Mouse (Mus musculus) C2C12 (cell line): ENCODE data around the gene Etl4. TPM values are rescaled to one million over a fixed set of nuclear protein-coding genes. Genes with fewer than 3 reads are reported as not detected.

Experiments used
- H3K27me3 ChIP-seq: one replicate; pipeline ENCODE4 v1.6.1; 2011; ENCODE audit not compliant: control insufficient read depth, insufficient read depth, insufficient read length
- H3K36me3 ChIP-seq: one replicate; pipeline ENCODE4 v1.6.1; 2011; ENCODE audit not compliant: control insufficient read depth, insufficient read depth
- H3K4me3 ChIP-seq: one replicate; pipeline ENCODE4 v1.5.1; 2011; ENCODE audit warnings: mild to moderate bottlenecking, control low read depth; ENCODE audit not compliant: poor library complexity, insufficient read depth, severe bottlenecking
- H3K79me2 ChIP-seq: one replicate; pipeline ENCODE4 v1.6.1; 2011; ENCODE audit not compliant: control insufficient read depth, insufficient read depth
- H3K79me3 ChIP-seq: one replicate; pipeline ENCODE4 v1.6.1; 2011; ENCODE audit warnings: low read depth, control low read depth
- H3ac ChIP-seq: one replicate; pipeline ENCODE3; 2011; ENCODE audit warnings: low read depth; ENCODE audit not compliant: control insufficient read depth, insufficient read length
- CEBPB ChIP-seq: IDR thresholded peaks from one replicate; pipeline ENCODE4 v1.6.1; 2011; ENCODE audit warnings: low read depth, mild to moderate bottlenecking, control low read depth, moderate library complexity
- CTCF ChIP-seq: IDR thresholded peaks from one replicate; pipeline ENCODE4 v1.5.1; 2011; ENCODE audit not compliant: control insufficient read depth, insufficient read depth, insufficient read length
- FOSL1 ChIP-seq: IDR thresholded peaks from one replicate; pipeline ENCODE4 v1.8.0; 2011; ENCODE audit warnings: mild to moderate bottlenecking, low read length; ENCODE audit not compliant: poor library complexity, insufficient read depth, severe bottlenecking
- MAX ChIP-seq: IDR thresholded peaks from one replicate; pipeline ENCODE4 v1.6.1; 2011; ENCODE audit warnings: mild to moderate bottlenecking, control low read depth
- MYOD1 ChIP-seq: IDR thresholded peaks from one replicate; pipeline ENCODE4 v1.6.1; 2011; ENCODE audit warnings: low read depth; ENCODE audit not compliant: control insufficient read depth, insufficient read length
- MYOG ChIP-seq: IDR thresholded peaks from one replicate; pipeline ENCODE4 v1.6.1; 2011; ENCODE audit not compliant: control insufficient read depth, insufficient read length; ENCODE audit errors: extremely low read depth
- USF1 ChIP-seq: IDR thresholded peaks from one replicate; pipeline ENCODE4 v1.6.1; 2011; ENCODE audit warnings: low read depth, mild to moderate bottlenecking, control low read depth, moderate library complexity
- polyA plus RNA-seq: library from polyadenylated mRNA; unstranded; fragments of >200 nt; fragmentation: generic; extraction: Trizol; gene quantifications from one replicate; pipeline ENCODE4 v1.2.1, GENCODE M21; 2012; ENCODE audit warnings: missing spikeins

The Etl4 gene
- polyA plus RNA-seq, 1 experiment, result 3.9 TPM

GRCm38 (mm10) chr2:20208683-20209194, 299.2 kb downstream of the Etl4 start:
- no peak for TF ChIP-seq FOSL1
- TF ChIP-seq MYOD1, result no peak
- no peak for TF ChIP-seq CEBPB
- TF ChIP-seq USF1, result no peak
- TF ChIP-seq MAX, result no peak
- no peak for TF ChIP-seq MYOG
- TF ChIP-seq CTCF, result no peak
- no peak overlapping the region for H3K4me3 ChIP-seq

GRCm38 (mm10) chr2:20209359-20209758, 299.8 kb downstream of the Etl4 start:
- H3K36me3 ChIP-seq, result no peaks in the 10 kb centered on the region
- no peak overlapping the region for H3ac ChIP-seq
- no peaks in the 10 kb centered on the region for H3K79me2 ChIP-seq
- no peak for TF ChIP-seq MYOG
- no peak for TF ChIP-seq CEBPB
- no peak for TF ChIP-seq CTCF
- no peak for TF ChIP-seq FOSL1
- TF ChIP-seq USF1, result no peak
- TF ChIP-seq MYOD1, result no peak
- no peak for TF ChIP-seq MAX
- H3K4me3 ChIP-seq, result no peak overlapping the region
- no peaks in the 10 kb centered on the region for H3K79me3 ChIP-seq
- H3K27me3 ChIP-seq, result no peaks in the 10 kb centered on the region

More at GRCm38 (mm10) chr2:20208683-20209194, 299.2 kb downstream of the Etl4 start:
- H3ac ChIP-seq, result no peak overlapping the region
- H3K79me3 ChIP-seq, result no peaks in the 10 kb centered on the region
- no peaks in the 10 kb centered on the region for H3K27me3 ChIP-seq
- no peaks in the 10 kb centered on the region for H3K36me3 ChIP-seq
- H3K79me2 ChIP-seq, result no peaks in the 10 kb centered on the region

DNA sequence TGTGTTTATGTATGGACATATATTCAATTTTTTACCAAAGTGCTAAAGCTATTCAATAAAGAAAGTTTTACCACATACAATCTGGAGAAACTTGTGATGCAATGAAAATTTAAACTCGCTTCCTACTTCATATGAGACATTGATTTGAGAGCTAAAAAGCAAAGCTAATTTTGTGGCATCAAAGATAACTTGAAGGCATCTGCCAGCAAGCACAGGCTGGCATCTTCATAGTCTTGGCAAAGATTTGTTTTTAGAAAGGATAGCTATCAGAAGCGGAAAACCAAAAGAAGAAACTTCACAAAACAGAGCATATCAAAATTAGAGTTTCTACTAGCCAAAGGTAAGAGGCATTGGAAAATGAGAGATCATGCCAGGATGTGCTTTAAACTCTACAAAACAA, 306.7 kb downstream of the Etl4 start:
- H3K79me3 ChIP-seq, result no peaks in the 10 kb centered on the region
- TF ChIP-seq CTCF (no peak), FOSL1 (no peak), MYOD1 (no peak), USF1 (no peak)

DNA sequence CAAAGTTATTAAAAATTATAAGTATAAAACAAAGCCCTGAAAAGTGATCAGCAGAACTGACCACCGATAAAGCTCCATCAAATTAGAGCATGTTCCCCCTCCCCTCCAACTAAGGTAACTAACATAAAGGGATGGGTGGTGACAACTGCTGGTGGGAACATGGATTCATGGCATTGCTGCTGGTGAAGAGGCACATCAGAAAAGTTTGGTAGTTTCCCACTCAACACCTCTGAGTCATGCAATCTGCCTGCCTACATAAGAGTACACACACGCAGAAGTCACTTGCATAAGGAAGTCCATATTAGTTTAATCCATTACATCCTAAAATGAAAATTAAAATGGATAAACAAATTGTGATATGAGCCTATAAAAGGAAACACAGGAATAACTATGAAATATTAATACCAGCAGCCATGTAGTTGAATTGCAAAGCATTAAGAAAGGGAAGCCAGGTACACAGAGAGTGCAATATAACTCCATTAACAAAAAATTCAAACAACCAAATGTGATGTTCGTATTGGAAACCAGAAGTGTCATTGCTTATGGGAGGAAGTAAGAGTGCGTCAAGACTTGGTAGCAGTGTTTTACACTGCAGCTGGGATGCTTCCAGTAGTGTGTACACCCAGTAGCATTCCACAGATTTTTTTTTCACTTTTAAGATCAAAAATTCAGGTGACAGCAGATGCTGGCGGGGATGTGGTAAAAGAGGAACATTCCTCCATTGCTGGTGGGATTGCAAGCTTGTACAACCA, 307.3 kb downstream of the Etl4 start:
- no peaks in the 10 kb centered on the region for H3K36me3 ChIP-seq
- no peak overlapping the region for H3K4me3 ChIP-seq
- H3ac ChIP-seq, result no peak overlapping the region
- H3K79me3 ChIP-seq, result no peaks in the 10 kb centered on the region
- TF ChIP-seq FOSL1 (no peak), MYOD1 (no peak), CTCF (no peak), CEBPB (no peak), USF1 (no peak), MYOG (no peak), MAX (no peak)
- no peaks in the 10 kb centered on the region for H3K27me3 ChIP-seq
- no peaks in the 10 kb centered on the region for H3K79me2 ChIP-seq

More for the DNA sequence above, 306.7 kb downstream of the Etl4 start:
- Histone ChIP-seq H3ac (no peak overlapping the region), H3K27me3 (no peaks in the 10 kb centered on the region), H3K79me2 (no peaks in the 10 kb centered on the region), H3K4me3 (no peak overlapping the region), H3K36me3 (no peaks in the 10 kb centered on the region)

DNA sequence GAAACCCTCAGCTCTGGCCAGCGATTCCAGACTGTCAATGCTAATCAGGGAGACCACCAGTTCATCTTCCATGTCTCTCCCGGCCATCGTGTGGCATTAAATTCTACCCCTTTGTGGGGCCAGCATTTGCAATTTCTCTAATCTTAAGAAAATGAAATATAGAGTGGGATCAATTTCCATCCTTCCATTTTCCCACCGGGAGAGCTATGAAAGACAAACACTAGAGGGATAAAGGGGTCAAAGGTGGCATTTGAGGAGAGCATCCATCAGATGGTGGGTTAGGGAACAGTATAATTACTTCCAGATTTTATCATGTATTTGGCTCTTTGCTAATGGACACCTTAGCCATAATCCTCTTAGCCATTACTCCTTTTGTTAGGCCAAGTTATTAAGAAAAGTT, 321.8 kb downstream of the Etl4 start:
- no peaks in the 10 kb centered on the region for H3K27me3 ChIP-seq
- TF ChIP-seq FOSL1, result no peak
- no peak for TF ChIP-seq MAX
- no peak for TF ChIP-seq CTCF
- TF ChIP-seq CEBPB, result no peak
- no peak for TF ChIP-seq MYOD1
- TF ChIP-seq USF1, result no peak
- TF ChIP-seq MYOG, result no peak

More for the DNA sequence above, 321.8 kb downstream of the Etl4 start:
- Histone ChIP-seq H3K79me2 (no peaks in the 10 kb centered on the region), H3K79me3 (no peaks in the 10 kb centered on the region), H3K4me3 (no peak overlapping the region), H3ac (no peak overlapping the region), H3K36me3 (no peaks in the 10 kb centered on the region)
